Mouse (Mus musculus): ENCODE measurements at regions not wholly inside any gene's neighbourhood (a gene's known extent, or its start where the extent isn't known, plus 50 kb on each side); places are given as distances from the start of the nearest gene placed in this dataset.
A peak's percentile ranks its signal among the peaks of the same experiment; 100 is the strongest.
"Not testable (repeated sequence)": the region's sequence is repeated elsewhere in the genome, so short reads cannot be mapped to it uniquely, and the experiment has no call there.

DNA sequence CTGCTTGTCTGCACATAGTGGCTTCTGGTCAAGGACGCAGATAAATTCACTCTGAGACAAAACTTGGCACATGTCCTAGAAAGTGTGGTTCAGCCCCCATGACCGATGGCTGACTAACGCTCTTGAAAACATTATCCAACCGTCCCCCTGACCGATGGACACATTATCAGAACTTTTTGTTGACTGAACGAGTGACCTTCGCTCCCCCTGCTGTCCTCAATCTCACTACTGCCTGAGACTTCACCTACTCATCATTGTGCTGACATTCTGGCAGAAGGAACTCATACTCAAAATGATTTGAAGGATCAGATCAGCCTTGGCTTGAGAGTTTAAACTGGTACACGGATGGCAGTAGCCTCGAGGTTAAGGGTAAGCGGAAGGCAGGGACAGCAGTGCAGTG is 61.3 kb upstream of the Zfp804a start:
- not testable (repeated sequence) for H3K4me3 ChIP-seq (ENCODE audit: low read depth, low read length); H3K4me2 ChIP-seq; H3K27ac ChIP-seq (ENCODE audit: low read depth, low read length); H3K4me1 ChIP-seq (ENCODE audit: control insufficient read depth, insufficient read depth, low read length); ATAC-seq (ENCODE audit: low FRiP score); H3K27me3 ChIP-seq (ENCODE audit: control insufficient read depth, insufficient read depth, low read length); H3K9me3 ChIP-seq (ENCODE audit: control insufficient read depth, low read length); H3K9ac ChIP-seq (ENCODE audit: low read length); H3K36me3 ChIP-seq (ENCODE audit: control insufficient read depth, insufficient read depth, low read length)
- DNase-seq (ENCODE audit: low spot score, missing footprints) = peak; percentile 35
- WGBS = 94% methylated on average over 7 of the region's 10 CpGs
